Mouse (Mus musculus): ENCODE measurements around the gene Slc7a5.
A peak's percentile ranks its signal among the peaks of the same experiment; 100 is the strongest.

Slc7a5 gene

GRCm38 (mm10) chr8:121885001-121885400, 22.5 kb downstream of the Slc7a5 start:
- DNase-seq (ENCODE audit: extremely low read depth, low read depth, low spot score), result no peak

GRCm38 (mm10) chr8:121884181-121884580, 23.3 kb downstream of the Slc7a5 start:
- DNase-seq (ENCODE audit: extremely low read depth, low read depth, low spot score), result no peak

DNA sequence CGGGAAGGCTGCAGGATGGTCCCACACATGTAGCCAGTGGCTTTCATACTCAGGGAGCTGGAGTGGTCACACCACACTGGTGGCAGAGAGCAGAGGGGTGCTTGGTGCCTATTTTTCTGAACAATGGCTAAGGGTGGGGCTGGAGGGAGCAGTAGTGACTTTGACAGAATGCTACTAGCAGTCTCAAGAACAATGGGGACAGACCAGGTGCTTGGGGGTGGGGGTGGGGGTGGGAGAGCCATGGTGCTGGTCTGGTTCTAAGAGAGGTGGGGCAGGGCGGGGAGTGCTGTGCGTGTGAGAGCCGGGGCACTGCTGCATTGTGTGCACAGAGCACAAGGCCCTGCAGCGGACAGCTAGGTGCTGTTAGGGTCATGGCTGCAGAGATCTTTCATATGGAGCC, 25.6 kb downstream of the Slc7a5 start:
- no peak for DNase-seq (ENCODE audit: extremely low read depth, low read depth, low spot score)

DNA sequence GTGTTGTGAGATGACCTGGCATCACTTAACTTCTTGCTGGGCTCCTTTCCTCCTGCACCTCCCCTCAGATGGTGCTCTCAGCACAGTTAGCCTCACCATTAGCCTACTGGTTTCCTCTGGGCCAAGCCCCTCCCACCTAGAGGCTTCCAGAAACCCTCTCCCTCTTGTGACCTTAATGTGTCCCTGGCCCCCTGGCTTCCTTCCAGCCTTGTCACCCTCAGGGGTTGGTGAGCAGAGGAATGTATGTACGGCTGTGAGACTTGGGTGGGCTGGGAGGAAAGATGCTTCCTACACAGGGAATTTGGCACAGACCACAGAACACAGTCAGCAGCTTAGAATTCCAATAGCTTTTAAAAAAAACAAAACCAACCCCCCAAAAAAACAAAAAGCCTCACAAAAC, 26.7 kb downstream of the Slc7a5 start:
- DNase-seq (ENCODE audit: extremely low read depth, low read depth, low spot score), result no peak

DNA sequence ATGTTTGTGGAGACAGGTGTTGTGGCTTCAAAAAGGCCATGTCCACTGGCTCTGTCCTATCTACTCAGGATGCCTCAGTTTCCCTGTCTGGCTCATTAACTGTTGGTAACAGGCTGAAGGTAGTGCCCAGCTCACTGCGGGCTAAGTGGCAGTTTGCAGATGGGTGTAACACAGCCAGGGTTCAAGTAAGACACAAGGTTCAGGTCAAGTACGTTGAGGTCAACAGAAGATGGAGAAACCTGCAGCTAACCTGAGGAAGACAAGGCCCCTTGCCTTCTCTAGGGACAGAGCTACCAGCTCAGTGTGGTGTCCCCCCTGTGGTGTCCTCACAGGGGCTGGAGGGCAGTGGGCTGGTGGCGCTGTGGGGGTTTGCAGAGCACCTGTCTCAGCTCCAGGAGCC, 27.8 kb downstream of the Slc7a5 start:
- no peak for DNase-seq (ENCODE audit: extremely low read depth, low read depth, low spot score)

DNA sequence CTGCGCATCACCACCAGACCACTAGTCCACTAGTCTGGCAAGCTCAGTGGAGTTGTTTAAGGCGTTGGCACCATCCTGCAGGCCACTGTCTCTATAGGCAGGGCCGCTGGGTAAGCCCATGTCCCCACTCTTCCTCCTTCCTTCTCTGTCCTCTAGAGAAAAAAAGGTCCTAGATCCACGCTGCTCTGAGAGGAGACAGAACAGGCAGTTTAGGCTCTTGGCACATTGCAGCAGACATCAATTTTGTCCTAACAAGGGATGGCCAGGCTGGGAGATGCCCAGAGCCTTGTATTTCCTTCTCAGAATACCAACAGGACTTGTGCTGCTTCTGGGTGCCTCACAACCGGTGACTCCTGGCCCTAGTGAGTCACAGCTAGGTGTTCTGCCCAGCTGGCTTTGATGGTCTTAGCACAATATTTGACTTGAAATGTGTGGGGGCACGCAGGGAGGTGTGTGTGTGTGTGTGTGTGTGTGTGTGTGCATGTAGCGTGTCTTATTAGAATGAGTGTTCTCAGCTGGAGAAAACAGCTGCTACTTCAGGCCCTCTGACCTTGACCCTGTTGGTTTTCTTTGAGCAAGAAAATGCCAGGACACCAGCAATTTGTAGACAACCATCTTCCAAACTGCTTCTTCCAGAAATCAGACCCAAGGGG, 29.5 kb downstream of the Slc7a5 start:
- no peak for DNase-seq (ENCODE audit: extremely low read depth, low read depth, low spot score)

- DNase-seq (ENCODE audit: extremely low read depth, low read depth, low spot score), result no peak
These were observed 30.3 kb downstream of the Slc7a5 start for GRCm38 (mm10) chr8:121877212-121877611.

DNA sequence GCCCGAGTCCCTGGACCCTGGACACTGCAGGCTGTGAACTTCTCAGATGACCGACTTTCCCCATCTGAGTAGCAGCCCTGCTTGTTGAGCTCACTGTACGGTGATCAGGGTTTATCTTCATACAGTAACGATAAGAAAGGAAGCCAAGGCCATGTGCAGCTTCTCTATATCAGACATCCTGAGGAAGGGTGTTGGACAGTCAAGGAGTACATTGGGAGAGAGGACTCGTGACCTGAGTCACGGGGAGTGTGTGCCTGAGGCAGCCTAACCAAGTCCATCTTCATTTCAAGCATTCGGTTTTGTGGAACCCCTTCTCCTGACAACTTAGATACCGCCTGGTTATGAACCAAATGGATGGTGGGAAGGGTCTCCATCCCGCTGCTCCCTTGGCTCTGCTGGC, 32.0 kb downstream of the Slc7a5 start:
- no peak for DNase-seq (ENCODE audit: extremely low read depth, low read depth, low spot score)

GRCm38 (mm10) chr8:121875045-121875444, 32.4 kb downstream of the Slc7a5 start:
- DNase-seq (ENCODE audit: extremely low read depth, low read depth, low spot score), result no peak

DNA sequence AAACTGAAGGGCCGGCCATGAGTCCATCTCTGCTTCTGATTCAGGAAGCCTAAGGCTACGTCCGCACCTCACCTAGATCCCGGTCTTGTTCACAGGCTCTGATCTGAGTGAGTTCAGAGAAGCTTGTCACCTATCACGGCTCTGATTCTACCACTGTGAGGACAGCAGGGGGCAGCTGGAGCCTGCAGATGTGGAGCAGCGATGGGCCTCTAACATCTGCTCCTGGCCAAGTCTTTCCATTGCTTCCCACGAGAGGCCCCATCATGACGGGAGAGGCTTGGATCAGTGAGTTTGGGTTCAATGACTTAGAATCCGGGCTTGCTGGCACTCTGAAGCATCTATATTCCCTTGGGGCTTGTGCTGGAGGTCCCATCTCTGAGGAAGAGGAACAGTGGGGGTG, 33.5 kb downstream of the Slc7a5 start:
- DNase-seq (ENCODE audit: extremely low read depth, low read depth, low spot score), result no peak

- DNase-seq (ENCODE audit: extremely low read depth, low read depth, low spot score), result no peak
These were observed 35.6 kb downstream of the Slc7a5 start for GRCm38 (mm10) chr8:121871833-121872440.

DNA sequence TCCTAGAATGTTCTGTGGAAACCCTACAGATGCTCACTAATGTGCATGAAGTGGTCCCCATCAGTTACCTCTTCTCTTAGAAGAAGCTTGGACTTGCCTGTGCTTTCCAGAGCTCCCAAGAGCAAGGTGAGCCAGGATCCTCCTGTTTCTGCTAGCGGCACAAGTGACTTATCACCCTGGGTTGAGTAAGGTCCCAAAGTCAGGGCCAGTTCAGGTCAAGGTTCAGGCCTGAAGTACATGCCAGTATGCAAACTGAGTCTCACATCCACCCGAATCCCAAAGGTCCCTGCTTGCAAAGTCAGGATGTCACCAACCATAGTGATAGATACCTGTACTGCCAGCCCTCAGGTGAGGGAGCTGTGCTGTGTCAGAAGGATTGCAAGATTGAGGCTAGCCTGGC, 37.3 kb downstream of the Slc7a5 start:
- DNase-seq (ENCODE audit: extremely low read depth, low read depth, low spot score), result no peak

GRCm38 (mm10) chr8:121868896-121869295, 38.6 kb downstream of the Slc7a5 start:
- no peak for DNase-seq (ENCODE audit: extremely low read depth, low read depth, low spot score)

DNA sequence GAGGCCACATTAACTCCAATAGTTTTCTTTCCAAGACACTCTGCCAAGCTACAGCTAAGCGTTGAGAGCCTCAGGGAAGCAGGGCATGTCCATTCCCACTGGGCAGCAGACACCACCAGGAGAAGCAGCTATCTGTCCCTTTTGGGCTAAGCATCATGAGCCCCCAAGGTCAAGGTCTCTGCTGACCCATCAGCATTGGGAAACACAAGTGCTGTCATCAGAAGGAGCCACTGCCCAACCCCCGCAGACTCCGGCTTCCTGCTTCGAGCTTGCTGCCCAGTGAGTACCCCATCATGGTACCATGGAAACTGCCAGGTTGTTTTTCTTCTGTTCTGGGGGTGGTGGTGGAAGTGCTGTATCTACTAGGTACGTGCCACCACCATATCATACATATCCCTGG, 39.3 kb downstream of the Slc7a5 start:
- DNase-seq (ENCODE audit: extremely low read depth, low read depth, low spot score), result no peak

- DNase-seq (ENCODE audit: extremely low read depth, low read depth, low spot score), result no peak
These were observed 42.1 kb downstream of the Slc7a5 start for GRCm38 (mm10) chr8:121865356-121865755.

- DNase-seq (ENCODE audit: extremely low read depth, low read depth, low spot score), result no peak
These were observed 45.5 kb downstream of the Slc7a5 start for GRCm38 (mm10) chr8:121861806-121862548.

DNA sequence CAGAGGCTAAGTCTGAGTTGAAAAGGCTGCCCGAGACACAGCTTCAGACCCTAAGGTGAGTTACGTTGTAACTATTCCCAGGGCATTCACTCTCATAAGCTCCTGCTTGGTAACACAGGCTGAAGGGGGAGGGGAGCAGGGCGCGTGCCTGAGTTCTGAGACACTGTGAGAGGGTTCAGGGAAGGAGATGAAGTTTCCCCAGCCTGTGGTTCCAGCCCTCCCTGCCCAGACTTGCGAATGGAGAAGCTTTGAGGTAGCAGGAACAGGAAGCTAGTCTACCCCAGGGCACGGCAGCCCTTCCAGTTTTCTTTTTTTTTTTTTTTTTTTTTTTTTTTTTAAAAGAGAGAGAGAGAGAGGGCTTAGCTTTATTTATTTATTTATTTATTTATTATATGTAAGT, 46.2 kb downstream of the Slc7a5 start:
- no peak for DNase-seq (ENCODE audit: extremely low read depth, low read depth, low spot score)

DNA sequence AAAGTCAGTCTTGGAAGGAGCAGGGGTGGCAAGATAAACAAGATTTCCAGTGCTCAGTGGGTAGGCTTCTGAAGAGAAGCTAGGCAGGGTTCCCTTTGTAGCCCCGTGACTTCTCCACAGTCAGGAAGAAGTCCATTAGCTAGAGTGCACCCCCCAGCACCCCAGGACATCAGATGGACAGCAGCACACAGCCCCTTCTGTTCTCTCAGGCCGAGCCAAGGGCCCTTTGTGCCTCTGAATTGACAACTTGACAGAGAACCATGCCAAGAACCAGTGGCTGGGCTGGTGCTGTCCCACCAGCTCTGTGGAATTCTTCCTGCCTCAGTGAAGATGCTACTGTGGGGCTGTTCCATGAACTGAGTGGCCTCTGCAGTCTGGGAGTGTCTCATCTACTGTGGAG, 49.7 kb downstream of the Slc7a5 start:
- no peak for DNase-seq (ENCODE audit: extremely low read depth, low read depth, low spot score)

DNA sequence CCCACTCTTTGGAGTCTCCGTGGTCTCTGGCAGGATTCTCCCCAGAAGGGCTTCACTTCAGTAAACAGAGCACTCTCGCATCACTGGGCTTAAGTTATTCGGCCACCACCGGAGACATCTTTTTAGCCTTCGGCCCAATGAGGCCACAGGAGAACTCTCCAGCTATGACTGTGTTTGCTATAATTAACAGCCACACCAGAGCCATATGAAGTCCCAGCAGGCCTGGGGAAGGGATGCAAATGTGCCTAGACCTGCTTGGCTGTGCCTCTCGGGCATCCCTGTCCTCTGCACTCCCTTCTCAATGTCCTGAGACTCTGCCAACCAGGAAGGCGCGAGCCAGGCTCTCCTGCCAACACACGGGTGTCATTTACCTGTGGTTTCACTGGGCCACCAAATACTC, 50.2 kb downstream of the Slc7a5 start:
- DNase-seq (ENCODE audit: extremely low read depth, low read depth, low spot score), result no peak

- peak; percentile 97 for DNase-seq (ENCODE audit: extremely low read depth, low read depth, low spot score)
These were observed 51.3 kb downstream of the Slc7a5 start for GRCm38 (mm10) chr8:121856071-121856746.

GRCm38 (mm10) chr8:121853586-121853985, 53.9 kb downstream of the Slc7a5 start:
- no peak for DNase-seq (ENCODE audit: extremely low read depth, low read depth, low spot score)

DNA sequence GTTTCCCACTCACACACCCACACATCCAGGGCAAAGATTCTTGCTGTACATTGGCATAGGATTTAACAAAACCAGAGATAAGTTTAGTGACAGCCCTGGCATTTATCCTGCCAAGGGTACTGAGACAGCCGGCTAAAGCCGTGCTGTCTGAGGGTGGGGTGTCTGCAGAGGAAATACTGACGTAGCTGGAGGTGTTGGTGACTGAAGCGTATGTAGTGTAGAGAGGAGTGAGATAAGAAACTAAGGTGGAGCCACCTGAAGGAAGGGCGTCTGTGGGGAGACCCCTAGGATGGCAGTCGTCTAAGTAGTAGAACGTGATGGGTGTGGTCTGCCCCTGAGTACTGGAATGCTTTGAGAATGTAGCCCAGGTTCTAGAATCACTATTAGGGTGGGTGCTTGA, 55.0 kb downstream of the Slc7a5 start:
- DNase-seq (ENCODE audit: extremely low read depth, low read depth, low spot score), result no peak

Measured in fat pad, adult 2 months (tissue).